Mouse (Mus musculus) small intestine, adult 2 months (tissue): Measurements from ENCODE around the gene Deaf1. TPM values are rescaled to one million over a fixed set of nuclear protein-coding genes. Genes with fewer than 3 reads are reported as not detected.
A peak's percentile ranks its signal among the peaks of the same experiment; 100 is the strongest.

Experiments used
- H3K27ac ChIP-seq: fragments of 200-500 bp; 2 replicates; pipeline ENCODE4 v1.5.1; 2012; ENCODE audit warnings: low read depth, low read length, control low read depth, inconsistent platforms; ENCODE audit not compliant: insufficient read depth
- H3K27me3 ChIP-seq: fragments of 200-500 bp; 2 replicates; pipeline ENCODE4 v1.6.1; 2012; ENCODE audit warnings: mild to moderate bottlenecking, moderate library complexity, low read length, inconsistent platforms; ENCODE audit not compliant: control insufficient read depth, insufficient read depth
- H3K36me3 ChIP-seq: fragments of 200-500 bp; 2 replicates; pipeline ENCODE4 v1.6.1; 2012; ENCODE audit warnings: mild to moderate bottlenecking, low read length, control low read depth, inconsistent platforms; ENCODE audit not compliant: control insufficient read depth, insufficient read depth
- H3K4me1 ChIP-seq: fragments of 200-500 bp; 2 replicates; pipeline ENCODE4 v1.6.1; 2012; ENCODE audit warnings: low read length, inconsistent platforms, mixed read lengths; ENCODE audit not compliant: control insufficient read depth, insufficient read depth, insufficient read length
- H3K4me3 ChIP-seq: fragments of 200-500 bp; 2 replicates; pipeline ENCODE4 v1.5.1; 2012; ENCODE audit warnings: low read depth, mild to moderate bottlenecking, control low read depth, inconsistent platforms, low read length, moderate library complexity
- CTCF ChIP-seq: fragments of 200-500 bp; IDR thresholded peaks from 2 replicates; pipeline ENCODE4 v1.5.1; 2012; ENCODE audit warnings: low read depth, mild to moderate bottlenecking, control low read depth, inconsistent platforms, low read length, moderate library complexity, mixed read lengths; ENCODE audit not compliant: insufficient replicate concordance, insufficient read length; ENCODE audit errors: extremely low read depth
- POLR2A ChIP-seq: fragments of 200-500 bp; IDR thresholded peaks from 2 replicates; pipeline ENCODE4 v1.6.1; 2012; ENCODE audit warnings: low read depth, mild to moderate bottlenecking, control low read depth, inconsistent platforms, low read length, moderate library complexity
- WGBS: fragments of 180-500 bp; shearing (Covaris S2); methylation state at CpG from one replicate; pipeline ENCODE4 v1.1.7; 2018; 5-methylcytosine and 5-hydroxymethylcytosine counted together
- polyA plus RNA-seq: library from polyadenylated mRNA; depleted of rRNA; stranded (reverse); fragments of >200 nt; gene quantifications from 2 replicates; pipeline ENCODE4 v1.2.3, GENCODE M21; 2012; rRNA removed

The Deaf1 gene
- polyA plus RNA-seq, result 14.7 and 26.0 TPM in 2 replicates

- no peak for TF ChIP-seq CTCF
- peak; percentile 94 for TF ChIP-seq POLR2A
- peaks cover 7% of the 10 kb centered on the region; the same call in 1 of the 2 replicates for H3K36me3 ChIP-seq
- peak within 1 kb of the TSS; percentile 84 for H3K4me3 ChIP-seq
- peak within 1 kb of the TSS; percentile 99 for H3K27ac ChIP-seq
- under 1% methylated on average over 105 of the region's 105 CpGs for WGBS
- peaks cover 19% of the 10 kb centered on the region for H3K4me1 ChIP-seq
- H3K27me3 ChIP-seq, result no peaks in the 10 kb centered on the region
Observed at GRCm38 (mm10) chr7:141327469-141328372, at the start of gene Deaf1, which contains the start of gene Tmem80. Deaf1 (minus strand) TSS chr7:141327690. Tmem80 (plus strand) TSS chr7:141327739.

- TF ChIP-seq CTCF (no peak), POLR2A (no peak)
- H3K36me3 ChIP-seq, result no peaks in the 10 kb centered on the region
- H3K27me3 ChIP-seq, result no peaks in the 10 kb centered on the region
- no peak overlapping the region for H3K27ac ChIP-seq
- no peak overlapping the region for H3K4me3 ChIP-seq
- H3K4me1 ChIP-seq, result peaks cover 16% of the 10 kb centered on the region
Observed at GRCm38 (mm10) chr7:141374399-141374798, 46.9 kb upstream of the Deaf1 start.

- H3K4me3 ChIP-seq, result no peak overlapping the region
- H3K4me1 ChIP-seq, result peaks cover 16% of the 10 kb centered on the region; the same call in 1 of the 2 replicates
- 73% methylated on average over 6 of the region's 6 CpGs for WGBS
- no peaks in the 10 kb centered on the region for H3K36me3 ChIP-seq
- TF ChIP-seq CTCF (no peak), POLR2A (no peak)
- H3K27ac ChIP-seq, result peak overlapping the region; percentile 17; the same call in 1 of the 2 replicates
- no peaks in the 10 kb centered on the region for H3K27me3 ChIP-seq
Observed at GRCm38 (mm10) chr7:141373611-141374010, 46.1 kb upstream of the Deaf1 start.

DNA sequence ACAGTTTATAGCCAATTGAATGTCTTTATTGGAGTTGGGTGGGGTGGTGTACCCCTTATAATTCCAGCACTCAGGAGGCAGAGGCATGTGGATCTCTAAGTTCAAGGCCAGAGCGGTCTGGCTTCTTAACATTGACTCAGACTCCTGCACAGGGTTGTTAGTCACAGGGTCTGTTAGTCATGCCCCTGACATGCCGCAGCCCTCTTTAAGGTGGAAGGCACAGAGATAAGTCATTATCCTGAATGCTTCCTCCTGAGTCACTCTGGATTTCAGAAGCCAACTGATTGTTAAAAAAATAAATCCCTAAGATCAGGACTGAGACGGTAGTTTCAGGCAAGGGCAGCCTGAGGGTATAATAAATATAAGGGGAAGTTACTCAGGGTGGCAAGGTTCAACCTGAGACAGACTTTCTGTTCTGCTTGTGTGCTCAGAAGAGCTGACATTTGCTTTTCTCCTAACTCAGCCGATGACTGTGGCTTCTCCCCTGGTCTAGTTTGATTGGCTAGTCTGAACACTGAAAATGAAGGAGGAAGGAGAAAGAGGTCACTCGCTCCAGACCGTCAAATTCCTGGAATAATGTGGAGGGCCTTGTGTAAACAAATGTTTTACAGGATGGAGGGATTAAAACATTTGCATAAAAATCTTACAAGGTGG is 44.6 kb upstream of the Deaf1 start:
- Histone ChIP-seq H3K4me1 (peaks cover 16% of the 10 kb centered on the region; the same call in 1 of the 2 replicates), H3K27ac (peak overlapping the region; percentile 60), H3K36me3 (no peaks in the 10 kb centered on the region), H3K27me3 (no peaks in the 10 kb centered on the region), H3K4me3 (no peak overlapping the region)
- no peak for TF ChIP-seq CTCF
- TF ChIP-seq POLR2A, result no peak
- WGBS, result 18% methylated on average over 6 of the region's 6 CpGs

- peak overlapping the region; percentile 66 for H3K27ac ChIP-seq
Observed at GRCm38 (mm10) chr7:141369918-141370317, 42.4 kb upstream of the Deaf1 start.

GRCm38 (mm10) chr7:141367358-141367757 is 39.9 kb upstream of the Deaf1 start:
- peaks cover 9% of the 10 kb centered on the region for H3K36me3 ChIP-seq
- no peak overlapping the region for H3K27ac ChIP-seq
- 82% methylated on average over 4 of the region's 4 CpGs for WGBS
- peaks cover 8% of the 10 kb centered on the region; the same call in 1 of the 2 replicates for H3K4me1 ChIP-seq
- no peak overlapping the region for H3K4me3 ChIP-seq
- TF ChIP-seq POLR2A (no peak), CTCF (no peak)
- H3K27me3 ChIP-seq, result no peaks in the 10 kb centered on the region

More at GRCm38 (mm10) chr7:141369918-141370317, 42.4 kb upstream of the Deaf1 start:
- H3K4me3 ChIP-seq, result no peak overlapping the region
- whole genome bisulfite sequencing, result 37% methylated on average over 5 of the region's 5 CpGs
- H3K36me3 ChIP-seq, result no peaks in the 10 kb centered on the region
- no peak for TF ChIP-seq POLR2A
- TF ChIP-seq CTCF, result no peak
- no peaks in the 10 kb centered on the region for H3K27me3 ChIP-seq
- H3K4me1 ChIP-seq, result peaks cover 16% of the 10 kb centered on the region; the same call in 1 of the 2 replicates

GRCm38 (mm10) chr7:141365049-141365445 is 37.6 kb upstream of the Deaf1 start:
- Histone ChIP-seq H3K4me3 (no peak overlapping the region), H3K27ac (no peak overlapping the region), H3K36me3 (peaks cover 28% of the 10 kb centered on the region), H3K4me1 (peaks cover 8% of the 10 kb centered on the region), H3K27me3 (no peaks in the 10 kb centered on the region)
- WGBS, result 80% methylated on average over 3 of the region's 3 CpGs
- TF ChIP-seq POLR2A (no peak), CTCF (no peak)
